Mouse (Mus musculus) lung, postnatal 0 days (tissue): ENCODE measurements around the gene Syndig1. TPM values are rescaled to one million over a fixed set of nuclear protein-coding genes. Genes with fewer than 3 reads are reported as not detected.
A peak's percentile ranks its signal among the peaks of the same experiment; 100 is the strongest.

Experiments
- ATAC-seq: fragments of 200-750 bp; cut with Nextera tagmentation; 2 replicates; pipeline ENCODE4 v1.8.0; 2017; ENCODE audit warnings: moderate library complexity
- DNase-seq: peaks from one replicate; pipeline ENCODE4 v3.0.0-alpha.2; 2016; ENCODE audit warnings: low spot score
- H3K27ac ChIP-seq: fragments of 300-500 bp; sonication (generic); 2 replicates; pipeline ENCODE4 v1.5.1; 2014; ENCODE audit warnings: antibody characterized with exemption, mild to moderate bottlenecking, low read length, mixed read lengths
- H3K27me3 ChIP-seq: fragments of 300-500 bp; sonication (generic); replicated peaks from 2 replicates; pipeline ENCODE4 v1.6.1; 2014; ENCODE audit warnings: low read length, mixed read lengths; ENCODE audit not compliant: insufficient read depth
- H3K36me3 ChIP-seq: fragments of 300-500 bp; sonication (generic); 2 replicates; pipeline ENCODE4 v1.6.1; 2014; ENCODE audit warnings: low read length, mixed read lengths; ENCODE audit not compliant: insufficient read depth
- H3K4me1 ChIP-seq: fragments of 300-500 bp; sonication (generic); 2 replicates; pipeline ENCODE4 v1.6.1; 2014; ENCODE audit warnings: antibody characterized with exemption, low read depth, low read length, mixed read lengths; ENCODE audit not compliant: insufficient read depth
- H3K4me2 ChIP-seq: fragments of 300-500 bp; sonication (generic); replicated peaks from 2 replicates; pipeline ENCODE4 v1.6.1; 2014; ENCODE audit warnings: low read depth, mild to moderate bottlenecking, low read length, moderate library complexity, mixed read lengths
- H3K4me3 ChIP-seq: fragments of 300-500 bp; sonication (generic); 2 replicates; pipeline ENCODE4 v1.5.1; 2014; ENCODE audit warnings: low read depth, low read length
- H3K9ac ChIP-seq: fragments of 300-500 bp; sonication (generic); replicated peaks from 2 replicates; pipeline ENCODE4 v1.6.1; 2014; ENCODE audit warnings: low read depth, mild to moderate bottlenecking
- H3K9me3 ChIP-seq: fragments of 300-500 bp; sonication (generic); 2 replicates; pipeline ENCODE4 v1.6.1; 2016; ENCODE audit warnings: low read length, mixed read lengths
- CTCF ChIP-seq: IDR thresholded peaks from 2 replicates; pipeline ENCODE4 v1.5.1; 2016; ENCODE audit warnings: antibody characterized with exemption, mild to moderate bottlenecking
- EP300 ChIP-seq: IDR thresholded peaks from 2 replicates; pipeline ENCODE4 v1.6.1; 2016; ENCODE audit warnings: antibody characterized with exemption, mild to moderate bottlenecking, control low read depth
- WGBS: fragments of 180-500 bp; shearing (Covaris S2); extraction: QIAGEN DNeasy Blood & Tissue Kit; methylation state at CpG from one replicate; pipeline ENCODE4 v1.1.7; 2014; 5-methylcytosine and 5-hydroxymethylcytosine counted together
- polyA plus RNA-seq: library from polyadenylated mRNA; unstranded; fragments of >200 nt; fragmentation: Nextera tagmentation; extraction: Ambion mirVana; gene quantifications from 2 replicates; pipeline ENCODE4 v1.2.1, GENCODE M21; 2015

Gene Syndig1
- polyA plus RNA-seq, 1 experiment from 2014 or later: 0.68 TPM

GRCm38 (mm10) chr2:150020706-150021105, 191.7 kb downstream of the Syndig1 start:
- Histone ChIP-seq H3K4me1 (no peaks in the 10 kb centered on the region), H3K4me3 (no peak overlapping the region), H3K4me2 (no peak overlapping the region), H3K9me3 (no peaks in the 10 kb centered on the region), H3K27ac (no peak overlapping the region), H3K27me3 (no peaks in the 10 kb centered on the region), H3K9ac (no peak overlapping the region), H3K36me3 (no peaks in the 10 kb centered on the region)
- ATAC-seq: no peak
- 33% methylated on average over 2 of the region's 2 CpGs for WGBS
- DNase-seq: no peak
- TF ChIP-seq CTCF: no peak
- TF ChIP-seq EP300: no peak

- H3K9me3 ChIP-seq: no peaks in the 10 kb centered on the region
- DNase-seq: peak; percentile 68
Measured at GRCm38 (mm10) chr2:150023873-150024339, 194.9 kb downstream of the Syndig1 start.

GRCm38 (mm10) chr2:150043531-150043930, 214.5 kb downstream of the Syndig1 start:
- no peak overlapping the region for H3K4me3 ChIP-seq
- H3K36me3 ChIP-seq: no peaks in the 10 kb centered on the region
- ATAC-seq (no peak), DNase-seq (no peak)
- 86% methylated on average over 7 of the region's 7 CpGs for WGBS
- no peaks in the 10 kb centered on the region for H3K27me3 ChIP-seq
- H3K4me1 ChIP-seq: no peaks in the 10 kb centered on the region
- no peak for TF ChIP-seq EP300
- TF ChIP-seq CTCF: no peak
- H3K4me2 ChIP-seq: no peak overlapping the region
- H3K9me3 ChIP-seq: no peaks in the 10 kb centered on the region
- no peak overlapping the region for H3K9ac ChIP-seq
- no peak overlapping the region for H3K27ac ChIP-seq

More at GRCm38 (mm10) chr2:150023873-150024339, 194.9 kb downstream of the Syndig1 start:
- Histone ChIP-seq H3K36me3 (no peaks in the 10 kb centered on the region), H3K9ac (no peak overlapping the region), H3K4me1 (no peaks in the 10 kb centered on the region), H3K27ac (no peak overlapping the region), H3K4me2 (no peak overlapping the region), H3K27me3 (no peaks in the 10 kb centered on the region), H3K4me3 (no peak overlapping the region)
- WGBS: 41% methylated on average over 2 of the region's 2 CpGs
- peak; percentile 67 for ATAC-seq
- peak; percentile 69 for TF ChIP-seq CTCF
- TF ChIP-seq EP300: no peak

Other genes with a start within 250 kb of the Syndig1 start
- not detected in 2 replicates for gene C530025M09Rik, start 2.0 kb downstream of the Syndig1 start, polyA plus RNA-seq